Mouse (Mus musculus) ES-Bruce4 (cell line): ENCODE results near the gene Ccdc18. TPM values are rescaled to one million over a fixed set of nuclear protein-coding genes. Genes with fewer than 3 reads are reported as not detected.
"Not testable (repeated sequence)": the region's sequence is repeated elsewhere in the genome, so short reads cannot be mapped to it uniquely, and the experiment has no call there.

Experiments
- H3K27ac ChIP-seq: 2 replicates; pipeline ENCODE4 v1.5.1; 2012; ENCODE audit warnings: low read length, inconsistent platforms; ENCODE audit not compliant: insufficient read depth
- H3K27me3 ChIP-seq: 2 replicates; pipeline ENCODE4 v1.6.1; 2012; ENCODE audit warnings: mild to moderate bottlenecking, low read length, inconsistent platforms; ENCODE audit not compliant: control insufficient read depth, poor library complexity, insufficient read depth, severe bottlenecking
- H3K36me3 ChIP-seq: 2 replicates; pipeline ENCODE4 v1.6.1; 2012; ENCODE audit warnings: inconsistent platforms, mild to moderate bottlenecking, low read length, moderate library complexity; ENCODE audit not compliant: control insufficient read depth, poor library complexity, insufficient read depth, severe bottlenecking
- H3K4me1 ChIP-seq: one replicate; pipeline ENCODE4 v1.8.1; 2011; ENCODE audit warnings: low read length; ENCODE audit not compliant: control insufficient read depth, insufficient read depth
- H3K4me3 ChIP-seq: 2 replicates; pipeline ENCODE4 v1.5.1; 2011; ENCODE audit warnings: low read depth, mild to moderate bottlenecking, low read length
- H3K9ac ChIP-seq: 2 replicates; pipeline ENCODE4 v1.6.1; 2012; ENCODE audit warnings: low read depth, mild to moderate bottlenecking, inconsistent platforms; ENCODE audit not compliant: poor library complexity, severe bottlenecking
- H3K9me3 ChIP-seq: replicated peaks from 2 replicates; pipeline ENCODE4 v1.6.1; 2012; ENCODE audit warnings: mild to moderate bottlenecking, low read length, inconsistent platforms; ENCODE audit not compliant: control insufficient read depth, poor library complexity, insufficient read depth, severe bottlenecking
- CTCF ChIP-seq: IDR thresholded peaks from one replicate; pipeline ENCODE4 v1.8.1; 2011; ENCODE audit warnings: low read depth, low read length
- EP300 ChIP-seq: IDR thresholded peaks from 2 replicates; pipeline ENCODE4 v1.6.1; 2011; ENCODE audit warnings: low read depth, low read length; ENCODE audit not compliant: insufficient read depth
- POLR2A ChIP-seq: IDR thresholded peaks from one replicate; pipeline ENCODE4 v1.8.1; 2011; ENCODE audit warnings: low read length; ENCODE audit not compliant: insufficient read depth
- polyA plus RNA-seq: library from polyadenylated mRNA; stranded (reverse); fragments of >200 nt; gene quantifications from 2 replicates; pipeline ENCODE4 v1.2.4, GENCODE M21; 2011; ENCODE audit warnings: low read depth; ENCODE audit not compliant: missing spikeins, insufficient read depth, insufficient read length

Ccdc18 gene
- polyA plus RNA-seq, 1 experiment = 50.2 TPM

DNA sequence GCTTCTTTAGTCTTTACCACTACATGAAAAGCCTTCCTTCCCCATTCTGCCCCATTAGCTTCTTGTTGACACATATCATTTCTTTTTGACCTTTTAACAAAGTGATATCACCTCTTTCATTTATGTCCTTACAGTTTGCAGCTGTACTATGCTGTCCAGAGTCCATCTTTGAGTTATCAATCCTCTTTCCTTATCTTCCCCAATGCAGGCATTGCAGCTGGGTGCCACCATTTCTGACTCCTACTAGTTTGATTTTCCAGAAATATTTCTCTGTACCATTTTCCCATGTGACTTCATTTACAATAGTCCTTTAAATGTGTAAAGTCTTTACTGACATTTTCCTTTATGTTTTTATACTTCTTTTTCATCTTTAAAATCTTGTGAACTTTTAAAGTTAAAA, 134.3 kb downstream of the Ccdc18 start:
- no peak overlapping the region for H3K27ac ChIP-seq
- TF ChIP-seq CTCF (no peak), EP300 (no peak), POLR2A (no peak)

DNA sequence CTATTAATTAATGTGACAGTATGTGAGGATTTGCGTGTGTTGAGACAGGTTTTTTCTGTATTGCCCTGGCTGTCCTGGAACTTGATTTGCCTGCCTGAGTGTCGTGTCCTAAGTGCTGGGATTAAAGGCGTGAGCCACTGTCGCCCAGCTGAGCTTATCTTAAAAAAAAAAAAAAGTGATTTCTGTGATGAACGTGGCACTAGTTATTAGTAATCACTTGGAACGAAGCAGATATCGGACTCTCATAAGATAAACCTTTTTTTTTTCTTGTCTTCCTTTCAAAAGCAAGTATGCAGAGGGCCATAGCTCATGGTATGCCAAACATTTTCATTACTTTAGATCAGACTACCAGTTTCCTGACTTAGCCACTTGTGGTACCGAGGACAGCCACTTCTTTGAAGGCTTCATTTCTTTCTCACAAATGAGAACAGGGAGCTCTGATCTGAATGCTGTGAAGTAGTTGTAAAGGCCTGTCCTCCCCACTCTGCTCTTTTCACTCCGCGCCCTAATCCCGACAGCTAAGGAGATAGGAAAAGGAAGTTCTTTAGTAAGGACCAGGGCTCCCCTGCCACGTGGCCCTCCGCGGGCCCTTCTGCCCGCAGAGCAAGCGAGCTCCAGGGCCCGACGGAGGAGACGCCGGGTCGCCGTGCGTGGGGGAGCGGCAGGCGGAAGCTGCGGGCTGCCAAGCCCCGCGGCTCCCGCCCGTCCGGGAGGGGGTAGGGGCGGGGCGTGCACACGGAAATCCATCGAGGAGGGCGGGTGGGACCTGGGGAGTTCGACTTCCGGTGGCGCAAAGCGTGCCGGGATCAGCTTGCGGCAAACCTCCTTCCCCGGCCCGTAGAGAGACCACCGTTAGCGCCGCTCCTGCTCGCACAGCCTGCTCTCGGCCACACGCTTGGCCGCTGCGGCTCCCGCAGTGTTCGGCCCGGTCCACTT, 135.7 kb downstream of the Ccdc18 start, which contains the start of gene Dr1:
Gene Dr1, plus strand, starts transcription at position 771 of the 936 bp plus-strand sequence.
- H3K9me3 ChIP-seq = no peaks in the 10 kb centered on the region; the same call in 1 of the 2 replicates
- peaks cover 13% of the 10 kb centered on the region for H3K36me3 ChIP-seq
- H3K9ac ChIP-seq = peak within 1 kb of the TSS; percentile 91
- H3K4me3 ChIP-seq = peak within 1 kb of the TSS; percentile 85
- H3K27ac ChIP-seq = peak within 1 kb of the TSS; percentile 71
- H3K27me3 ChIP-seq = no peaks in the 10 kb centered on the region
- peaks cover 2% of the 10 kb centered on the region for H3K4me1 ChIP-seq
- no peak for TF ChIP-seq EP300
- no peak for TF ChIP-seq CTCF
- peak; percentile 83 for TF ChIP-seq POLR2A

More for the DNA sequence above, 134.3 kb downstream of the Ccdc18 start:
- Histone ChIP-seq H3K4me1 (peaks cover 2% of the 10 kb centered on the region), H3K4me3 (no peak overlapping the region), H3K9ac (no peak overlapping the region), H3K27me3 (no peaks in the 10 kb centered on the region), H3K9me3 (no peaks in the 10 kb centered on the region), H3K36me3 (peaks cover 5% of the 10 kb centered on the region)

DNA sequence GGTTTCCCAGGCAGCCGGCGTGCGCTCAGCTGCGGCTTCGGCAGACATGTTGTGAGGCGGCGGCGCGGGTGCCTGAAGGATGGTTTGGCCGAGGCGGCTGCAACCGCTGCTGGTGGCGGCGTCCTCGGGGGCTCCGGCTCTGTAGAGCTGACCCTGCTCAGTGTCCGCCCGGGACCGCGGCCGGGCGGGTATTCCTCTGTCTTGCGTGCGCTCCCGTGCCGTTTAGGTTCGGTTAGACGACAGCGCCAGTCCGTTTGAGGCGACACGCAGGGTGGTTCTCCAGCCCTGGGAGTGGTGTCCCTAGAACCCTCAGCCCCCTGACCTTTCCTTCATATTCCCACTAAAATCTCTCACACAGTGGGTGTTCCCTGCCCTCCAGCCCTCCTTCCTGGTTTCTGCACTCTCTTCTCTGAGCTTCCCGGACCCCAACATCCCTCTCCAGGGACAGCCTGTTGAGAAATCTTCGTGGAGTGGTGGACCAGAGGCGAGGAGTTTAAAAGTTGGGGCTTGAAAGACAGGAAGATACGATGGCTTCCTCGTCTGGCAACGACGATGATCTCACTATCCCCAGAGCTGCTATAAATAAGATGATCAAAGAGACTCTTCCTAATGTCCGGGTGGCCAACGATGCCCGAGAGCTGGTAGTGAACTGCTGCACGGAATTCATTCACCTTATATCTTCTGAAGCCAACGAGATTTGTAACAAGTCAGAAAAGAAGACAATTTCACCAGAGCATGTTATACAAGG, 136.6 kb downstream of the Ccdc18 start:
- TF ChIP-seq EP300 (no peak), CTCF (no peak), POLR2A (no peak)
- no peak overlapping the region; the same call in 1 of the 2 replicates for H3K27ac ChIP-seq
- H3K36me3 ChIP-seq = peaks cover 13% of the 10 kb centered on the region
- peak overlapping the region; percentile 85 for H3K4me3 ChIP-seq
- peaks cover 2% of the 10 kb centered on the region for H3K4me1 ChIP-seq
- no peaks in the 10 kb centered on the region; the same call in 1 of the 2 replicates for H3K9me3 ChIP-seq
- H3K9ac ChIP-seq = peak overlapping the region; percentile 91
- H3K27me3 ChIP-seq = no peaks in the 10 kb centered on the region

DNA sequence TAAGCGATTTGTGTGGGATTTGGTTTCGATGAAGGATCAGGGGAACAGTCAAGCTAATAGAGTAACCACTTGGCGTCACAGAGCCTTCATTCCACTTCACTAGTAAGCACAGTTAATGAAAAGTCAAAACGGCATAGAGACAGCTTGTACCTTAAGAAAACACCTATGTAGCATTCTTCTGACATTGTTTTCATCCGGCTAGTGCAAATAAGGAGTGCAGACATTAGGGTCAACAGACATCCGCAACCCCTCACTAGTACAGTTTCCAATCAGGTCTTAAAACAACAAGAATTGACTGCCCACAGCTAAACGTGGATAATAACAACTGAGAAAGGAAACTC, 137.1 kb downstream of the Ccdc18 start:
- Histone ChIP-seq H3K4me3 (peak overlapping the region; percentile 85), H3K9me3 (no peaks in the 10 kb centered on the region; the same call in 1 of the 2 replicates), H3K9ac (peak overlapping the region; percentile 91), H3K36me3 (peaks cover 13% of the 10 kb centered on the region), H3K27ac (no peak overlapping the region), H3K4me1 (peaks cover 2% of the 10 kb centered on the region), H3K27me3 (no peaks in the 10 kb centered on the region)
- TF ChIP-seq CTCF (no peak), EP300 (no peak)

DNA sequence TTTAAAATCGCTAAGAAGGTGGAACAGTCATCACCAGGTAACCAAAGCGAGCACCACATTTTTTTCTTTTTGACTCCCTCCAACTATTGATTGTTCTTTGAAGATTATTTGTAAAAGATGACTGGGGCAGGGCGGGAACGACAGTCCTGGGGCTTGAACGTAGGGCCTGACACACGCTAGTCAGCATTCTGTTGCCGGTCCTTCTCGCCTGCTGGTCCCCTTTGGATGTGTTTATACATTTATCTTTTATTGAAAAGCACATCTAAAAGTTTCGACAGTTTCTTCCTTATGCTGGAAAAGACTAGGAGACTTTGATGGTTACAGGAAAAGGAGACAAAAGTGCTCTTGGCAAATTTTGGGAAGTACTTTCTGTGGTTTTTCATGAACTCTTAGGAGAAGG, 137.7 kb downstream of the Ccdc18 start:
- peak overlapping the region; percentile 91 for H3K9ac ChIP-seq
- peaks cover 2% of the 10 kb centered on the region for H3K4me1 ChIP-seq
- no peaks in the 10 kb centered on the region for H3K27me3 ChIP-seq
- no peak overlapping the region for H3K27ac ChIP-seq
- no peaks in the 10 kb centered on the region; the same call in 1 of the 2 replicates for H3K9me3 ChIP-seq
- peaks cover 14% of the 10 kb centered on the region for H3K36me3 ChIP-seq
- TF ChIP-seq CTCF (no peak), EP300 (no peak), POLR2A (no peak)
- peak overlapping the region; percentile 44 for H3K4me3 ChIP-seq

DNA sequence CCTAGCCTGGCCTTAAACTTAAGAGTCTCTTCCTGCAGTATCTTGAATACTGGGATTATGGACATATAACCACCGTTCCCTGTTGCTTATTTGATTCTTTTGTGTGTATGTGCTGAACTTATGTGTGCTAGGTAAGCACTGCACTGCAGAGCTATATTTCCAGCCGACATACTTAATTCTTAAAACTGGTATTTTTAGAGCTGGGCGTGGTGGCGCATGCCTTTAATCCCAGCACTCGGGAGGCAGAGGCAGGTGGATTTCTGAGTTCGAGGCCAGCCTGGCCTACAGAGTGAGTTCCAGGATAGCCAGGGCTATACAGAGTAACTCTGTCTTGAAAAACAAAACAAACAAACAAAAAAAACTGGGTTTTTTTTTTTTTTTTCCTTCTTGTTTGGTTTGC, 138.7 kb downstream of the Ccdc18 start:
- H3K36me3 ChIP-seq = peaks cover 21% of the 10 kb centered on the region
- not testable (repeated sequence) for H3K4me1 ChIP-seq, H3K9ac ChIP-seq, H3K4me3 ChIP-seq, H3K27me3 ChIP-seq, H3K9me3 ChIP-seq, H3K27ac ChIP-seq

Other genes with a start within 250 kb of the Ccdc18 start
- 145 and 151 TPM in 2 replicates for gene Rpl5, start 232.4 kb upstream of the Ccdc18 start, polyA plus RNA-seq
- 7.8 and 8.9 TPM in 2 replicates for gene Fam69a, start 145.8 kb upstream of the Ccdc18 start, polyA plus RNA-seq
- 216 and 257 TPM in 2 replicates for gene Mtf2, start 67.2 kb upstream of the Ccdc18 start, polyA plus RNA-seq
- gene Tmed5, start 255 bp upstream of the Ccdc18 start, polyA plus RNA-seq = 34.3 and 37.0 TPM in 2 replicates
- gene Dr1, start 136.0 kb downstream of the Ccdc18 start, polyA plus RNA-seq = 39.6 and 44.7 TPM in 2 replicates
- gene Pigg, start 179.7 kb downstream of the Ccdc18 start, polyA plus RNA-seq = 8.7 and 10.0 TPM in 2 replicates
- not detected in 2 replicates for gene Gm42517, start 235.0 kb downstream of the Ccdc18 start, polyA plus RNA-seq